Mouse (Mus musculus) MEL (cell line): Measurements from ENCODE around the gene Keap1. TPM values are rescaled to one million over a fixed set of nuclear protein-coding genes. Genes with fewer than 3 reads are reported as not detected.

ENCODE experiments used
- DNase-seq: peaks from one replicate; pipeline ENCODE4 v3.0.0; 2011; ENCODE audit warnings: low read depth, low spot score
- H3K27ac ChIP-seq: 2 replicates; pipeline ENCODE4 v1.5.1; 2012; ENCODE audit warnings: low read depth, mild to moderate bottlenecking, control low read depth, low read length, moderate library complexity; ENCODE audit not compliant: control insufficient read depth
- H3K27me3 ChIP-seq, 2 experiments: fragments of 150-350 bp in 1 of 2; sonication (generic) in 1 of 2; 2 replicates each; pipeline ENCODE4 v1.6.1; 2012; ENCODE audit warnings: low read length in 2 of 2, mild to moderate bottlenecking in 2 of 2, improper control_type of control experiment in 1 of 2, moderate library complexity in 1 of 2; ENCODE audit not compliant: insufficient read depth in 2 of 2, control insufficient read depth in 1 of 2
- H3K36me3 ChIP-seq, 2 experiments: 2 replicates each; pipeline ENCODE4 v1.6.1; 2012 to 2014; ENCODE audit warnings: low read length in 2 of 2, improper control_type of control experiment in 1 of 2, inconsistent platforms in 1 of 2, mild to moderate bottlenecking in 1 of 2; ENCODE audit not compliant: insufficient read depth in 2 of 2, control insufficient read depth in 1 of 2
- H3K4me1 ChIP-seq, 2 experiments: fragments of 150-350 bp in 1 of 2; sonication (generic) in 1 of 2; 2 replicates each; pipeline ENCODE4 v1.6.1; 2012; ENCODE audit warnings: low read length in 2 of 2, improper control_type of control experiment in 1 of 2, mild to moderate bottlenecking in 1 of 2; ENCODE audit not compliant: insufficient read depth in 2 of 2, control insufficient read depth in 1 of 2
- H3K4me3 ChIP-seq, 2 experiments: fragments of 150-350 bp in 1 of 2; sonication (generic) in 1 of 2; 2 replicates each; pipeline ENCODE4 v1.5.1; 2012; ENCODE audit warnings: low read depth in 2 of 2, low read length in 2 of 2, mild to moderate bottlenecking in 2 of 2, moderate library complexity in 2 of 2, control low read depth in 1 of 2, improper control_type of control experiment in 1 of 2; ENCODE audit not compliant: control insufficient read depth in 1 of 2, insufficient read depth in 1 of 2
- H3K79me2 ChIP-seq: 2 replicates; pipeline ENCODE4 v1.6.1; 2012; ENCODE audit warnings: mild to moderate bottlenecking, low read length, moderate library complexity; ENCODE audit not compliant: control insufficient read depth, poor library complexity, insufficient read depth
- H3K9ac ChIP-seq: 2 replicates; pipeline ENCODE4 v1.6.1; 2012; ENCODE audit warnings: low read depth, mild to moderate bottlenecking, control low read depth, low read length, moderate library complexity; ENCODE audit not compliant: control insufficient read depth, poor library complexity, severe bottlenecking
- H3K9me3 ChIP-seq: fragments of 150-350 bp; sonication (generic); replicated peaks from 2 replicates; pipeline ENCODE4 v1.6.1; 2012; ENCODE audit warnings: mild to moderate bottlenecking, low read length, improper control_type of control experiment, moderate library complexity; ENCODE audit not compliant: insufficient read depth
- BHLHE40 ChIP-seq: IDR thresholded peaks from 2 replicates; pipeline ENCODE4 v1.6.1; 2012; ENCODE audit warnings: low read depth, mild to moderate bottlenecking, inconsistent platforms, low read length, improper control_type of control experiment, borderline replicate concordance
- CTCF ChIP-seq, 3 experiments: IDR thresholded peaks in 2 of 3; conservative IDR thresholded peaks in 1 of 3; 2 replicates each; pipeline ENCODE4 v1.5.1; 2011 to 2012; ENCODE audit warnings: low read length in 3 of 3, low read depth in 2 of 3, mild to moderate bottlenecking in 2 of 3, improper control_type of control experiment in 1 of 3, inconsistent platforms in 1 of 3, mixed read lengths in 1 of 3, moderate library complexity in 1 of 3; ENCODE audit not compliant: control insufficient read depth in 1 of 3, insufficient read depth in 1 of 3, poor library complexity in 1 of 3, severe bottlenecking in 1 of 3
- ELF1 ChIP-seq: IDR thresholded peaks from 2 replicates; pipeline ENCODE4 v1.6.1; 2014; ENCODE audit warnings: low read depth, mild to moderate bottlenecking, inconsistent platforms, low read length, improper control_type of control experiment, moderate library complexity
- GATA1 ChIP-seq: IDR thresholded peaks from 2 replicates; pipeline ENCODE4 v1.6.1; 2011; ENCODE audit warnings: low read depth, low read length, improper control_type of control experiment
- JUND ChIP-seq: IDR thresholded peaks from 2 replicates; pipeline ENCODE4 v1.6.1; 2011; ENCODE audit warnings: low read depth, mild to moderate bottlenecking, improper control_type of control experiment, low read length
- MAFK ChIP-seq: IDR thresholded peaks from 2 replicates; pipeline ENCODE4 v1.6.1; 2011; ENCODE audit warnings: low read depth, mild to moderate bottlenecking, low read length, improper control_type of control experiment, borderline replicate concordance
- MAX ChIP-seq: IDR thresholded peaks from 2 replicates; pipeline ENCODE4 v1.6.1; 2011; ENCODE audit warnings: low read length, improper control_type of control experiment
- MAZ ChIP-seq: IDR thresholded peaks from 2 replicates; pipeline ENCODE4 v1.6.1; 2012; ENCODE audit warnings: low read depth, mild to moderate bottlenecking, inconsistent platforms, low read length, improper control_type of control experiment
- MXI1 ChIP-seq: IDR thresholded peaks from 2 replicates; pipeline ENCODE4 v1.6.1; 2011; ENCODE audit warnings: mild to moderate bottlenecking, low read depth, low read length, improper control_type of control experiment
- MYB ChIP-seq: IDR thresholded peaks from 2 replicates; pipeline ENCODE4 v1.6.1; 2011; ENCODE audit warnings: mild to moderate bottlenecking, low read depth, low read length, improper control_type of control experiment
- MYC ChIP-seq: IDR thresholded peaks from 2 replicates; pipeline ENCODE4 v1.6.1; 2011; ENCODE audit warnings: low read depth, mild to moderate bottlenecking, low read length, improper control_type of control experiment, moderate library complexity
- POLR2AphosphoS5 ChIP-seq: IDR thresholded peaks from 2 replicates; pipeline ENCODE4 v1.6.1; 2012; ENCODE audit warnings: low read depth, borderline replicate concordance, mild to moderate bottlenecking, inconsistent platforms, low read length, moderate library complexity, mixed read lengths
- TAL1 ChIP-seq: IDR thresholded peaks from 2 replicates; pipeline ENCODE4 v1.6.1; 2012; ENCODE audit warnings: mild to moderate bottlenecking, inconsistent platforms, low read length, moderate library complexity, mixed read lengths
- TBP ChIP-seq: IDR thresholded peaks from 2 replicates; pipeline ENCODE4 v1.8.0; 2011; ENCODE audit warnings: low read depth, low read length, improper control_type of control experiment
- UBTF ChIP-seq: IDR thresholded peaks from 2 replicates; pipeline ENCODE4 v1.6.1; 2012; ENCODE audit warnings: low read depth, mild to moderate bottlenecking, inconsistent platforms, low read length, improper control_type of control experiment, moderate library complexity, borderline replicate concordance; ENCODE audit not compliant: insufficient read depth
- USF1 ChIP-seq: IDR thresholded peaks from 2 replicates; pipeline ENCODE4 v1.6.1; 2014; ENCODE audit warnings: low read depth, mild to moderate bottlenecking, inconsistent platforms, low read length, improper control_type of control experiment, moderate library complexity
- USF2 ChIP-seq, 2 experiments: IDR thresholded peaks; 2 replicates each; pipeline ENCODE4 v1.6.1; 2011 to 2012; ENCODE audit warnings: improper control_type of control experiment in 2 of 2, low read length in 2 of 2, borderline replicate concordance in 1 of 2, inconsistent platforms in 1 of 2, low read depth in 1 of 2, mild to moderate bottlenecking in 1 of 2; ENCODE audit not compliant: insufficient read depth in 1 of 2
- ZC3H11A ChIP-seq: IDR thresholded peaks from 2 replicates; pipeline ENCODE4 v1.6.1; 2012; ENCODE audit warnings: low read depth, mild to moderate bottlenecking, inconsistent platforms, low read length, improper control_type of control experiment
- ZKSCAN1 ChIP-seq: IDR thresholded peaks from 2 replicates; pipeline ENCODE4 v1.6.1; 2012; ENCODE audit warnings: low read depth, mild to moderate bottlenecking, inconsistent platforms, low read length, improper control_type of control experiment, moderate library complexity
- ZMIZ1 ChIP-seq: IDR thresholded peaks from 2 replicates; pipeline ENCODE4 v1.6.1; 2012; ENCODE audit warnings: low read depth, mild to moderate bottlenecking, inconsistent platforms, low read length, improper control_type of control experiment, moderate library complexity
- ZNF384 ChIP-seq: IDR thresholded peaks from 2 replicates; pipeline ENCODE4 v1.6.1; 2012; ENCODE audit warnings: low read depth, mild to moderate bottlenecking, inconsistent platforms, low read length, improper control_type of control experiment
- polyA plus RNA-seq, 2 experiments: library from polyadenylated mRNA; stranded (reverse) in 1 of 2; unstranded in 1 of 2; fragments of >175 nt in 1 of 2; fragments of >200 nt in 1 of 2; gene quantifications; 2 replicates each; pipeline versions ENCODE4 v1.2.1 to v1.2.4; 2012; ENCODE audit warnings: low replicate concordance in 2 of 2, low read depth in 1 of 2; ENCODE audit not compliant: insufficient read length in 2 of 2, insufficient read depth in 1 of 2, missing spikeins in 1 of 2
- total RNA-seq: library from RNA; depleted of rRNA; stranded (reverse); fragments of 300-350 nt; gene quantifications from 2 replicates; pipeline ENCODE4 v1.2.3, GENCODE M21; 2012

Gene Keap1
- total and polyA plus RNA-seq, 3 experiments, result 67.5 to 174 (median 171) TPM

- no peak for DNase-seq
Measured at GRCm38 (mm10) chr9:21254690-21255089, 15.5 kb upstream of the Keap1 start.

DNA sequence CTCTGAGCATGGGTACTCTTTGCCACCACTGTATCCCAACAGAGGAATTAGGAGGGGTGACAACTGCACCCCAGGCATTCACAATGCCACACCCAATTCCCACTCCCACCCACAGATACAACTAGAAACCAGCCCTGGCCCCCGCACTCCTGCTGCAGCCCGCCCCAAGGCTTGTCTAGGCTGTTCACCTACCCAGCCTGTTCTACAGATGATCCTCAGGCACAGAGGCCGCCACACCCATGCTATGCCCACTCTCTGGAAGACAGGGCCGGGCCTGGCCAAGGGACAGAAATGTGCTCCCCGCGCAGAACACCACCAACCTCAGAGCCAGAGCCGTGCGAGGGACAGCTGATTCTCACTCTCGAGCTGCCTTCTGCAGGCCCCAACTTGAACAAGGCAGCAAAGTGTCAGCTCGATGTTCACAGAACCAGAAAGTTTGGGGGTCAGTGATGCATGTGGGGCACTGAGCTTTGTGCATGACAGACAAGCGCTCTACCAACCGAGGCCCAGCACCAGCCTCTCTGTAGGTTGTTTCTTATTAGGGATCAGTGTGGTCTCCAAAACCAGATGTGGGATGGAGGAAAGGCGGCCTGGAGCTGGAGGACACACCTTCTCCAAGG lies 12.1 kb upstream of the Keap1 start:
- Histone ChIP-seq H3K27ac (no peak overlapping the region), H3K9ac (no peak overlapping the region), H3K79me2 (no peaks in the 10 kb centered on the region), H3K27me3 (no peaks in the 10 kb centered on the region; a peak in 1 of 4 replicates), H3K4me3 (no peak overlapping the region), H3K4me1 (peaks cover 12 to 17% of the 10 kb centered on the region in 2 experiments), H3K36me3 (peaks cover 0 to 7% of the 10 kb centered on the region in 2 experiments; a peak in 2 of 4 replicates), H3K9me3 (no peaks in the 10 kb centered on the region)
- DNase-seq, result no peak
- TF ChIP-seq BHLHE40, result no peak
- TF ChIP-seq ZKSCAN1, result no peak
- TF ChIP-seq TBP, result no peak
- TF ChIP-seq MXI1, result no peak
- no peak for TF ChIP-seq CTCF (IDR thresholded peaks at IDR 0.05 in 2 of 3, conservative IDR thresholded peaks at IDR 0.05 in 1 of 3; ENCODE audit: control insufficient read depth in 1 of 3, insufficient read depth in 1 of 3, low read depth in 2 of 3, low read length in 3 of 3, poor library complexity in 1 of 3, severe bottlenecking in 1 of 3)
- no peak for TF ChIP-seq USF1
- no peak for TF ChIP-seq MYB
- TF ChIP-seq JUND, result no peak
- TF ChIP-seq MAX, result no peak
- TF ChIP-seq ZNF384, result no peak
- TF ChIP-seq GATA1, result no peak
- TF ChIP-seq UBTF, result no peak
- TF ChIP-seq MAZ, result no peak
- TF ChIP-seq ZC3H11A, result no peak
- TF ChIP-seq USF2 (IDR thresholded peaks at IDR 0.05; ENCODE audit: borderline replicate concordance in 1 of 2, insufficient read depth in 1 of 2, low read depth in 1 of 2, low read length in 2 of 2), result no peak
- TF ChIP-seq ZMIZ1, result no peak
- no peak for TF ChIP-seq MAFK
- TF ChIP-seq ELF1, result no peak
- no peak for TF ChIP-seq POLR2AphosphoS5

More at GRCm38 (mm10) chr9:21254690-21255089, 15.5 kb upstream of the Keap1 start:
- Histone ChIP-seq H3K9me3 (no peaks in the 10 kb centered on the region), H3K27ac (no peak overlapping the region), H3K36me3 (peaks cover 0 to 7% of the 10 kb centered on the region in 2 experiments; a peak in 2 of 4 replicates)
- no peak for TF ChIP-seq MAX
- no peak for TF ChIP-seq GATA1
- TF ChIP-seq POLR2AphosphoS5, result peak; percentile 94; the same call in 1 of the 2 replicates
- no peak for TF ChIP-seq MYC
- TF ChIP-seq TAL1, result 0 out of 2 replicates have a peak, but pooled peaks have one; percentile 10
- no peak for TF ChIP-seq MXI1
- TF ChIP-seq, all 39 proteins: peak for 2
- Histone ChIP-seq H3K4me3 (no peak overlapping the region), H3K9ac (no peak overlapping the region), H3K27me3 (no peaks in the 10 kb centered on the region), H3K4me1 (peaks cover 12 to 22% of the 10 kb centered on the region in 2 experiments), H3K79me2 (no peaks in the 10 kb centered on the region)
